13 mouse cellular contexts compared by ENCODE assay signal in genomic region chr5:119747038-119747437, GRCm38 (mm10).
DNase-seq lines count a peak whose midpoint lies in the region; ATAC-seq and TF ChIP-seq lines count a peak whose summit lies in the region.
"Had no signal": no experiment of that assay in that cellular context is flagged by ENCODE, and none has a peak within 500 bp of the region (broad histone marks: within the 10 kb centered on the region; RNA-seq: fewer than 3 reads in every experiment).

No protein-coding gene starts in this region.

- no peaks in the 10 kb centered on the region for H3K9me3 ChIP-seq in intestine, embryonic 14.5 days (ENCODE audit: control insufficient read depth, low read length)
- H3K9me3 ChIP-seq in intestine, embryonic 15.5 days = no peaks in the 10 kb centered on the region
- H3K9me3 ChIP-seq in ES-Bruce4 (replicated peaks; ENCODE audit: control insufficient read depth, insufficient read depth, low read length, poor library complexity, severe bottlenecking) = no peaks in the 10 kb centered on the region
- H3K9me3 ChIP-seq: embryonic facial prominence, embryonic 15.5 days; forebrain, embryonic 15.5 days had no signal

- H3K27me3 ChIP-seq in intestine, embryonic 14.5 days (replicated peaks; ENCODE audit: control insufficient read depth, insufficient read depth, low read length) = peaks cover 39% of the 10 kb centered on the region
- H3K27me3 ChIP-seq in intestine, embryonic 15.5 days (replicated peaks) = peaks cover 22% of the 10 kb centered on the region
- H3K27me3 ChIP-seq in ES-Bruce4 (ENCODE audit: control insufficient read depth, insufficient read depth, low read length, poor library complexity, severe bottlenecking) = no peaks in the 10 kb centered on the region
- H3K27me3 ChIP-seq: CH12.LX had no signal

- peaks cover 10% of the 10 kb centered on the region for H3K4me1 ChIP-seq in intestine, embryonic 14.5 days (replicated peaks; ENCODE audit: control insufficient read depth, insufficient read depth, low read length)
- H3K4me1 ChIP-seq in intestine, embryonic 15.5 days (replicated peaks) = no peaks in the 10 kb centered on the region; the same call in 1 of the 2 replicates
- H3K4me1 ChIP-seq in ES-Bruce4 (ENCODE audit: control insufficient read depth, insufficient read depth, low read length) = peaks cover 1% of the 10 kb centered on the region

- peak; percentile 63 for DNase-seq in intestine, embryonic 14.5 days (ENCODE audit: low spot score)
- peak; percentile 68 for DNase-seq in WW6 (ENCODE audit: low read depth, low spot score)
- peak; percentile 23 for DNase-seq in lung, postnatal 25 days (ENCODE audit: low spot score)
- no peak for DNase-seq in gastrocnemius, adult 18-20 months (ENCODE audit: low spot score)
- no peak for DNase-seq in layer of hippocampus, adult 9-11 months
- DNase-seq: kidney, adult 2 months; layer of hippocampus, postnatal 36 days had no signal

- no peaks in the 10 kb centered on the region for H3K36me3 ChIP-seq in intestine, embryonic 14.5 days (ENCODE audit: control insufficient read depth, insufficient read depth, low read length)
- no peaks in the 10 kb centered on the region for H3K36me3 ChIP-seq in intestine, embryonic 15.5 days
- H3K36me3 ChIP-seq in ES-Bruce4 (ENCODE audit: control insufficient read depth, insufficient read depth, low read length, poor library complexity, severe bottlenecking) = no peaks in the 10 kb centered on the region
- H3K36me3 ChIP-seq: embryonic facial prominence, embryonic 15.5 days; forebrain, embryonic 15.5 days had no signal

- no peak for TF ChIP-seq EP300 in ES-Bruce4 (IDR thresholded peaks at IDR 0.05; ENCODE audit: insufficient read depth, low read depth, low read length)

- no peak for ATAC-seq in intestine, embryonic 14.5 days (replicated peaks; ENCODE audit: low FRiP score, low TSS enrichment, low read depth)
- ATAC-seq in intestine, embryonic 15.5 days = no peak
- ATAC-seq: activated CD4-positive, CD25-positive, alpha-beta regulatory T cell, adult 4 months; forebrain, embryonic 15.5 days had no signal

- no peak for TF ChIP-seq POLR2A in ES-Bruce4 (IDR thresholded peaks at IDR 0.05; ENCODE audit: insufficient read depth, low read length)

- peak; percentile 70 for TF ChIP-seq CTCF in ES-Bruce4 (IDR thresholded peaks at IDR 0.05; ENCODE audit: low read depth, low read length)

- H3K4me2 ChIP-seq in intestine, embryonic 14.5 days (ENCODE audit: low read length) = no peak overlapping the region
- H3K4me2 ChIP-seq in intestine, embryonic 15.5 days (replicated peaks) = no peak overlapping the region
- H3K4me2 ChIP-seq: embryonic facial prominence, embryonic 15.5 days; forebrain, embryonic 15.5 days had no signal

- no peak overlapping the region for H3K9ac ChIP-seq in intestine, embryonic 14.5 days (ENCODE audit: low read length)
- H3K9ac ChIP-seq in intestine, embryonic 15.5 days = no peak overlapping the region
- no peak overlapping the region for H3K9ac ChIP-seq in ES-Bruce4 (ENCODE audit: low read depth, poor library complexity, severe bottlenecking)
- H3K9ac ChIP-seq: embryonic facial prominence, embryonic 15.5 days; forebrain, embryonic 15.5 days had no signal

- 72% methylated on average over 10 of the region's 10 CpGs for whole genome bisulfite sequencing in intestine, embryonic 14.5 days
- WGBS in intestine, embryonic 15.5 days = 66% methylated on average over 10 of the region's 10 CpGs

- no peak overlapping the region for H3K4me3 ChIP-seq in intestine, embryonic 14.5 days (ENCODE audit: low read depth, low read length)
- H3K4me3 ChIP-seq in intestine, embryonic 15.5 days (replicated peaks) = no peak overlapping the region
- no peak overlapping the region for H3K4me3 ChIP-seq in ES-Bruce4 (ENCODE audit: low read depth, low read length)
- H3K4me3 ChIP-seq: embryonic facial prominence, embryonic 15.5 days; forebrain, embryonic 15.5 days had no signal

- H3K27ac ChIP-seq in intestine, embryonic 14.5 days (ENCODE audit: low read depth) = no peak overlapping the region
- no peak overlapping the region for H3K27ac ChIP-seq in intestine, embryonic 15.5 days
- H3K27ac ChIP-seq in ES-Bruce4 (ENCODE audit: insufficient read depth, low read length) = no peak overlapping the region
- H3K27ac ChIP-seq: embryonic facial prominence, embryonic 15.5 days; forebrain, embryonic 15.5 days had no signal

Comparison
In these comparisons a context has a peak if more than half of its experiments do, and no peak if none do; other contexts are left out.
1. DNase-seq: peak in intestine, embryonic 14.5 days (single experiment), WW6 (single experiment) and lung, postnatal 25 days (single experiment); none in gastrocnemius, adult 18-20 months (single experiment) and layer of hippocampus, adult 9-11 months (single experiment).